Mouse (Mus musculus) layer of hippocampus, postnatal 14 days (tissue): ENCODE measurements around the gene Gm9970. TPM values are rescaled to one million over a fixed set of nuclear protein-coding genes. Genes with fewer than 3 reads are reported as not detected.
"Not testable (repeated sequence)": the region's sequence is repeated elsewhere in the genome, so short reads cannot be mapped to it uniquely, and the experiment has no call there.

ENCODE experiments used
- DNase-seq, 2 experiments: peaks; one replicate each; pipeline ENCODE4 v3.0.0; 2021 to 2022; ENCODE audit warnings: low spot score in 2 of 2, mixed read lengths in 1 of 2
- total RNA-seq, 2 experiments: library from RNA; stranded (reverse); gene quantifications; 2 replicates each; pipeline ENCODE4 v1.2.3; 2021

Gm9970 gene
- total RNA-seq, 2 experiments from 2014 or later, result not detected

GRCm38 (mm10) chr5:31222696-31223095 is 18.3 kb downstream of the Gm9970 start:
- no peak for DNase-seq

- DNase-seq, result peak in 1 of 2 experiments; percentile 38
Measured at GRCm38 (mm10) chr5:31221304-31221945, 19.6 kb downstream of the Gm9970 start.

- peak; percentile 95 to 96 for DNase-seq
Measured at GRCm38 (mm10) chr5:31220448-31221303, 20.4 kb downstream of the Gm9970 start, which contains the start of gene Ppm1g. Ppm1g (minus strand) TSS chr5:31220687.

- peak; percentile 51 to 63 for DNase-seq
Measured at GRCm38 (mm10) chr5:31219911-31220447, 21.1 kb downstream of the Gm9970 start.

GRCm38 (mm10) chr5:31219474-31219873 is 21.6 kb downstream of the Gm9970 start:
- DNase-seq, result no peak

- DNase-seq, result no peak
Measured at GRCm38 (mm10) chr5:31219070-31219469, 22.0 kb downstream of the Gm9970 start.

- no peak for DNase-seq
Measured at GRCm38 (mm10) chr5:31218294-31218693, 22.7 kb downstream of the Gm9970 start.

GRCm38 (mm10) chr5:31216554-31216953 is 24.5 kb downstream of the Gm9970 start:
- DNase-seq, result not testable (repeated sequence)

- DNase-seq, result no peak
Measured at GRCm38 (mm10) chr5:31204421-31204820, 36.6 kb downstream of the Gm9970 start.

GRCm38 (mm10) chr5:31203866-31204265 is 37.2 kb downstream of the Gm9970 start:
- no peak for DNase-seq

- no peak for DNase-seq
Measured at GRCm38 (mm10) chr5:31202933-31203332, 38.1 kb downstream of the Gm9970 start.

GRCm38 (mm10) chr5:31201742-31202590 is 39.1 kb downstream of the Gm9970 start, which contains the start of gene Zfp513:
Zfp513 (minus strand) TSS chr5:31202303.
- DNase-seq, result peak; percentile 95 to 99

GRCm38 (mm10) chr5:31201042-31201741 is 39.8 kb downstream of the Gm9970 start:
- DNase-seq, result no peak

- DNase-seq, result no peak
Measured at GRCm38 (mm10) chr5:31200327-31200768, 40.7 kb downstream of the Gm9970 start.

- DNase-seq, result no peak
Measured at GRCm38 (mm10) chr5:31199893-31200292, 41.1 kb downstream of the Gm9970 start.

- DNase-seq, result no peak
Measured at GRCm38 (mm10) chr5:31199321-31199892, 41.6 kb downstream of the Gm9970 start.

- no peak for DNase-seq
Measured at GRCm38 (mm10) chr5:31198616-31199320, 42.3 kb downstream of the Gm9970 start.

- no peak for DNase-seq
Measured at GRCm38 (mm10) chr5:31198170-31198569, 42.9 kb downstream of the Gm9970 start.

GRCm38 (mm10) chr5:31197072-31197471 is 44.0 kb downstream of the Gm9970 start:
- DNase-seq, result no peak
